Mouse (Mus musculus): ENCODE measurements at regions not wholly inside any gene's neighbourhood (a gene's known extent, or its start where the extent isn't known, plus 50 kb on each side); places are given as distances from the start of the nearest gene placed in this dataset.

DNA sequence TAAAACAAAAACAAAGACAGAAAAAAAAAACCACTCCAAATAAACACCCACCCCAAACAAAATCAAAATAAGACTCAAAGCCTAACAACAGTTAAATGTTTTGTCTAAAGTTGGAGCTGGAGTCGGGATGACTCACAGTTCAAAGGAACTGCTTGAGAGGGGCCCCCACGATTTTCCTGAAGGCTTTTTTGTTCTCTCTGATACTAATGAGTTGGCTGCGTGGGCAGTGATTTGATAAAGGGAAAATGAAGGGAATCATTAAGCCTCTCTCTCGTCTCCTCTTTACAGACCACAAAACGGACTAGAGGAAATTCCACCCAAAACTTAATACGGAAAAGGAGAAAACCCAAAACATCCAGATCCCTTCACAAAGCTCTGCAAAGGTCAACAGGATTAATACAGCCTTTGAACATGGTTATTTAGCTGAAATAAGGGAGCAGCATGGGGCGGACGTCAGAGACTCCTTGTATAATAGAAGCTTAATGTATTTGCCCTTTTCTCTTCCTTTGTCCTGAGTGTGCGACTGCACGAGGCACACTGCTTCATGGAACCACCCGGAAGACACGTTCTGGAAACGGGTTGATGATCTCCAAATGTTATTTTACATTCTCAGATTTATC is 138.3 kb upstream of the Igfbp7 start:
- TF ChIP-seq CTCF (IDR thresholded peaks at IDR 0.05) (no peak), POLR2A (IDR thresholded peaks at IDR 0.05; ENCODE audit: insufficient read depth, low read depth, low read length) (no peak)

All from heart, adult 2 months (tissue).